Mouse (Mus musculus) embryonic stem cell, embryonic (primary cell): ENCODE measurements at regions not wholly inside any gene's neighbourhood (a gene's known extent, or its start where the extent isn't known, plus 50 kb on each side); places are given as distances from the start of the nearest gene placed in this dataset.

ENCODE experiments used
- CTCF ChIA-PET, 4 experiments: fragments of 300-600 bp in 2 of 4; fragments of 350-600 bp in 2 of 4; sonication (Branson Sonifier 250); formaldehyde crosslinking; loops; one replicate each; lab custom pipeline; 2022; ENCODE audit warnings: inconsistent platforms in 2 of 4; lab: Charles Lee
- POLR2A ChIA-PET, 4 experiments: fragments of 300-600 bp in 2 of 4; fragments of 350-600 bp in 2 of 4; sonication (Branson Sonifier 250); formaldehyde crosslinking; loops; one replicate each; lab custom pipeline; 2022; ENCODE audit warnings: antibody characterized with exemption in 4 of 4, inconsistent platforms in 1 of 4; lab: Charles Lee

DNA sequence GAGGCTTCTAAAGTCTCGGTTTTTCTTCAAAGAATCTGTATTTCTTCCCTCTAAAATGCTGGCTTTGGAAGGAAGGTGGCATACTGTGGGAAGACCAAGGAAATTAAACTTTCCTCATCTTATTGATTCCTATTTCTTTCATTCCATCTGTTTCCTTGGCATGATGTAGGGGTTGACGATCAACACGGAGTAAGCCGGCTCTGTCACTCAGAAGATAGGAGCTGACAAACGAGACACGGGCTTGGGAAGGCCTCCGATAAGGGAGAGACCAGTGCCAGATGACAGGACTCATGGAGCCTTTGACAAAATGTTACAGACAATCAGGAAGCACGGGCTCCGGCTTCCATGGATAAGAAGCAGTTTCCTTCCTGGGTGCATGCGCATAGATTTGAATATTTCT, 101.4 kb upstream of the Hsfy2 start:
- POLR2A ChIA-PET = no interaction called here
- CTCF ChIA-PET = no interaction called here

DNA sequence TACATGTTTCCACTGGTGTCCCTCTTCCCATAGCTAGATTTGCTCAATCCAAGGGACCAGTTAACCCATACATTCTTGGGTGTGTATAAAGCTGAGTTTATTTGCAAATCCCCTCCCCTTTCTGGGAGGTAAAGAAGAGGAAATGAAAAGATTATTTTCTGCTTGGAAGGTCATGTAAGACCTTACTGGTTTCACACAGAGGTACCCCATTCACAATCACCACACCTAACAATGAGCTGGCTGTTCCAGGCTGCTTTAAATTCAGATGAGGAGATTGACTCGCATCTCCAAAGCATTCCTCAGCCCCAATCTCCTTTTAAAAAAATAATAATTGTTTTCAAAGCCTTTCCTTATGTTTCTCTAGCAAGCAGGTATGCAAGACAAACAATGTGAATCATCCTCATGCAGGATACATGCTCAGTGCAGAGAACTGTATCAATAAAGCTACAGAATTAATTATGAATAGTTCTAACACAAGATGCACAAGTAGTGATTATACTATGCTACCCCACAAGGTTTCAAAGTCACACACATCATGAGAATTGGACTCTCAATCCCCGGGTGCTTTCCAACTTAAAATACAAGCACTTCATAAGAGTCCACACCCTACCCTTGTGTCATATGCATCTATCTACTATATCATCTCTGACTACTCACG, 89.1 kb upstream of the Hsfy2 start:
- CTCF ChIA-PET = interaction anchor here in 1 of 4 experiments (0.6 kb wide), 1 partner anchor 62 kb away, joined by 3 read pairs; no protein-coding TSS in a partner anchor
- POLR2A ChIA-PET = no interaction called here

DNA sequence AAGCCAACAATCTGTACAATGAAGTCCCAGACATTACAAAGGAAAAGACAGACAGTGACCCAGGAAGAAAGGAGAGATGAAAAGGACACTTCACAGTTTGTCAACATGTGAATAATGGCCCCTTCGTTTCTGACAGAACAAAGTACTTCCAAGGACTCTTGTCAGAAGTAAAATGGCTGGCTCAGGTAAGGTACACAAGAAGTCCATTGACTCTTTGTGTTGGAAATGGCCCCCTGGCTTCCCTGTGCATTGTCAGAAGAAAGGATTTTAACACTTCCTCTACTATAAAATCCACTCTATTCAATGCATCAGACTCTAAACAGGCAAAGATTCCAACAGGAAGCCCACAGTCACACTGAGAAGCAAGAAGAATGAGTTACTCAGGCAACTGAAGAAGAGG, 86.4 kb upstream of the Hsfy2 start:
- ChIA-PET CTCF (no interaction called here), POLR2A (no interaction called here)

DNA sequence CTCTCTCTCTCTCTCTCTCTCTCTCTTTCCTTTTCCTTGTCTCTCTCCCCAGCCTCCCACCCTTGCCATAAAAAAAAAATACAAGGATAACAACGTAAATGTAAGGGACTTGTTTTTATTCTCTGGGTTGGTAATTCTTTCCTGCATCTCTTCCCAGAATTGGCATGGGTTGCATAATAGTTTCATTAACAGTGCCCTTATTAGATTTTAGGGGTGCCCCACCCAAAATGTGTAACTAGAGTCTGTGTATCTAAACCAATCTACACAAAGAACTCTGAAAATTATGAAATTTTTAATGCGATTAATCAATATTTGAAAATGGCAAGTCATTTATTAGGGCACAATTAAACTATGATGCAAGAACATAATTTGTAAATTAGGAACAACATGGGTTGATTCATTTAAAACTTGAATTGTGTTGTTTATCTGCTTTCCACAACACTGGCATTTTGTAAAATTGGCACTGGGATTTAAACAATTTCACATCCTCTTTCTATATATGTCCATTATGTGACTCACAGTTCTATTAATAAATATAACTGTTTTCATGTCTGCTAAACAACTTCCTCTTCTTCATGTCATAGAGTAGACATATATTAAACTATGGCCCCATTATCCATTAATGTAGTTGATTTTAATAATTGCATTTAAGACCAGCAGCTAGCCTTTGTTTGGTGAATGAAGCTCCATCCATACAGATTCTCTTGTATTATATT, 75.9 kb upstream of the Hsfy2 start:
- POLR2A ChIA-PET = no interaction called here
- CTCF ChIA-PET = no interaction called here

DNA sequence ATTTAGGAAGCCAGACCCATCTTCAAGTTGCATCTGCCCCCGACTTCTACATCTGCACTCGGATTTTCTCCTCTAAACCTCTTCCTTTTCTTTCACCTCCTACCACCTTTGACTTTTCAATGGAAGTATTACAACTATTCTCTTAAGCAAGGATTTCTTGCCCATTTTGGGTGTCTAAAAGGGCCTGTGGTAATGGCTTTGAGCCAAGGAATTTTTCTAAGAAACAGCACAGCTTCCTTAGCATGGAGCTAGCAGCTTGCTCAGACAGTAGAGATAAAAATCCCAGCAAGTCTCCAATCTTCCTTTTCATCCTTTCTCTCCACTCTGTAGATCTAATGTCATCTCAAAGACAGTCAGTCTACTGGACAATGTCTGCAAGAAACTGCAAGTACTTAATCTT, 63.2 kb upstream of the Hsfy2 start:
- CTCF ChIA-PET = interaction anchor here in 2 of 4 experiments (0.7 kb wide), 2 partner anchors 90 to 148 kb away, joined by 4 read pairs; no protein-coding TSS in a partner anchor
- POLR2A ChIA-PET = no interaction called here

DNA sequence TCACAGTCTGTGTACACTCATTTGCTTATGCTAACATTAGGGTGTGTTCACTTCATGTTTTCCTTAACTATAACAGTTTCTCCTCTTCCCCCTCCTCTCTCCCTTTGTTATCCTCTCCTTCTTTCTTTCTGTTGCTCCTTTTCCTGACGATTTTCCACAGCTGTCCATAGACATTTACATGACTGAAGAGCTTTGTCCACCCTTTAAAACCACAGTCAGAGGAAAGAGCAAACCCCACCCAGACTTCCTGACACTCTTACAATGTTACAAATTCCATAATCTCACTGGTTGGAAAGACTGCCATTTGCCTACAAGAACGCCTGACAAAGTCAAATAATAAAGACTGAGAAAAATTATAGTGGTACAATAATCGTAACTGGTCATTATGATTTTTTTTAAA, 60.3 kb upstream of the Hsfy2 start:
- POLR2A ChIA-PET = interaction anchor here in 1 of 4 experiments (1.0 kb wide), 1 partner anchor 13 kb away, joined by 3 read pairs; no protein-coding TSS in a partner anchor
- CTCF ChIA-PET = no interaction called here
